Mouse (Mus musculus) hindbrain, embryonic 14.5 days (tissue): Measurements from ENCODE around the gene Etl4. TPM values are rescaled to one million over a fixed set of nuclear protein-coding genes. Genes with fewer than 3 reads are reported as not detected.
A peak's percentile ranks its signal among the peaks of the same experiment; 100 is the strongest.

Source experiments
- ATAC-seq: fragments of 200-750 bp; cut with Nextera tagmentation; 2 replicates; pipeline ENCODE4 v1.8.0; 2017; ENCODE audit warnings: moderate number of reproducible peaks, mild to moderate bottlenecking, moderate TSS enrichment, moderate library complexity; ENCODE audit not compliant: low FRiP score
- DNase-seq: peaks from one replicate; pipeline ENCODE4 v3.0.0-alpha.2; 2015; ENCODE audit warnings: low spot score
- H3K27ac ChIP-seq: fragments of 300-500 bp; sonication (generic); 2 replicates; pipeline ENCODE4 v1.5.1; 2014; ENCODE audit warnings: mild to moderate bottlenecking, moderate library complexity
- H3K27me3 ChIP-seq: fragments of 300-500 bp; sonication (generic); 2 replicates; pipeline ENCODE4 v1.6.1; 2014; ENCODE audit warnings: mild to moderate bottlenecking, low read length, mixed read lengths; ENCODE audit not compliant: control insufficient read depth, insufficient read depth
- H3K36me3 ChIP-seq: fragments of 300-500 bp; sonication (generic); replicated peaks from 2 replicates; pipeline ENCODE4 v1.6.1; 2014; ENCODE audit not compliant: control insufficient read depth, insufficient read depth
- H3K4me1 ChIP-seq: fragments of 300-500 bp; sonication (generic); replicated peaks from 2 replicates; pipeline ENCODE4 v1.6.1; 2014; ENCODE audit warnings: antibody characterized with exemption, low read length, mixed read lengths; ENCODE audit not compliant: control insufficient read depth, insufficient read depth
- H3K4me2 ChIP-seq: fragments of 300-500 bp; sonication (generic); replicated peaks from 2 replicates; pipeline ENCODE4 v1.6.1; 2014; ENCODE audit warnings: mild to moderate bottlenecking, moderate library complexity
- H3K4me3 ChIP-seq: fragments of 300-500 bp; sonication (generic); replicated peaks from 2 replicates; pipeline ENCODE4 v1.5.1; 2014; ENCODE audit warnings: mild to moderate bottlenecking, low read length
- H3K9ac ChIP-seq: fragments of 300-500 bp; sonication (generic); 2 replicates; pipeline ENCODE4 v1.6.1; 2014
- H3K9me3 ChIP-seq: fragments of 300-500 bp; sonication (generic); 2 replicates; pipeline ENCODE4 v1.6.1; 2016; ENCODE audit warnings: low read length; ENCODE audit not compliant: control insufficient read depth
- WGBS: fragments of 180-500 bp; shearing (Covaris S2); extraction: QIAGEN DNeasy Blood & Tissue Kit; methylation state at CpG from one replicate; pipeline ENCODE4 v1.1.7; 2014; 5-methylcytosine and 5-hydroxymethylcytosine counted together
- polyA plus RNA-seq: library from polyadenylated mRNA; unstranded; fragments of >200 nt; fragmentation: Nextera tagmentation; extraction: Ambion mirVana; gene quantifications from 2 replicates; pipeline ENCODE4 v1.2.1, GENCODE M21; 2014

Etl4 gene
- 5.9 and 6.8 TPM in 2 replicates for polyA plus RNA-seq

DNA sequence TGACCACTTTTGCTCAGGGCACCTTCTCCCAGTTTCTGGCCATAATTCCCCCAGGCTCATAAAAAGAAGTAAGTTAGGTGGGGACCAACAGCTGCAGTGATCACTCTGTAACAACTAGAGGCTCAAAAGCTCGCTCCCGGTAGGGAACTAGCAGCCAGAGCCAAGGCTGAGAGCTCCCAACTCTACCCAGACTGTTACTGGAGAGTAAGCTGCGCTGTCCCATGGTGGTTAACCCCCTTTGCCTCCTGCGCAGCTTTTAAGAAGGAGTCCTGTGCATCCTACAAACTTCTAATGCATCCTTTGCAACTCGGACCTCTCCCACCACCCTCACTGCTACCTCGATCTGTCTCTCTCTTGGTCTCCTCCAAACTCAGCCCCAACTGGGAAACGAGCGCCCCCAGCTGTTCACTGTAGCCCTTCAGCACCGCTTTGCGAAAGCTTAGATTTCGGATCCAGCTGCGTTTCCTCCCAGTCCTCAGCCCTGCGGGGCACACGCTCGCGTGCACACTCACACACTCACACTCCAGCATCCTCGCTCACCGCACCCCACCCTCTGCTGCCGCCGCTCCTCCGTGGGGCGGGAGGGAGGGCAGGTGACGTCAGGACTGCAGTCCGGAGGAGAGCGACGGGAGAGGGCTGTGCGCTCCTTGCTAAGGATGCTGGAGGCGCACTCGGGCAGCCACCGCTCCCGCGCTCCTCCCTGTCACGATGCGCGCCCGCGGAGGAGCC, at the start of gene Etl4:
TSS of gene Etl4 (plus strand) at position 610 of the 729 bp plus-strand sequence.
- H3K4me3 ChIP-seq, result peak within 1 kb of the TSS; percentile 68
- peak; percentile 94 for ATAC-seq
- under 1% methylated on average over 36 of the region's 37 CpGs for WGBS
- no peaks in the 10 kb centered on the region for H3K9me3 ChIP-seq
- H3K27me3 ChIP-seq, result peaks cover 43% of the 10 kb centered on the region
- peak; percentile 78 for DNase-seq
- H3K4me2 ChIP-seq, result peak within 1 kb of the TSS; percentile 99
- H3K36me3 ChIP-seq, result no peaks in the 10 kb centered on the region
- peak within 1 kb of the TSS; percentile 60 for H3K9ac ChIP-seq
- H3K27ac ChIP-seq, result no peak within 1 kb of the TSS
- peaks cover 10% of the 10 kb centered on the region; the same call in 1 of the 2 replicates for H3K4me1 ChIP-seq

DNA sequence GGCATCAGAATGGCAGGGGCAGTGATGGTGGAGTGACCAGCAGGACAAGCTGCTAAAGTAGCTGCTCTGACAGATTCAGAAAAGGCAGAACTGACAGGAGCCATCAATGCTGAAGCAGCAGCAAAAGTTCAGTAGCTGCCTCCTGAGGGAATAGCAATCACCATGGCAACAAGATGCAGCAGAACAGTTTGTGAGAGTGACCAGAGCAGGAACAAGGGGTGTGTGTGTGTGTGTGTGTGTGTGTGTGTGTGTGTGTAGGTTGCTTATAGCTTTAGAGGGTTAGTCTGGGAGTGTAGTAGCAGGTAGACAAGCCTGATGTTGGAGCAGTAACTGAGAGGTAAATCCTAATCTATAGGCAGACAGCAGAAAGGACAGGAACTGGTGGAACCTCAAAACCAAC, 40.4 kb upstream of the Etl4 start:
- Histone ChIP-seq H3K9ac (no peak overlapping the region), H3K4me3 (no peak overlapping the region), H3K4me2 (no peak overlapping the region), H3K4me1 (no peaks in the 10 kb centered on the region), H3K27ac (no peak overlapping the region), H3K27me3 (no peaks in the 10 kb centered on the region), H3K36me3 (no peaks in the 10 kb centered on the region), H3K9me3 (no peaks in the 10 kb centered on the region)
- DNase-seq (no peak), ATAC-seq (no peak)

DNA sequence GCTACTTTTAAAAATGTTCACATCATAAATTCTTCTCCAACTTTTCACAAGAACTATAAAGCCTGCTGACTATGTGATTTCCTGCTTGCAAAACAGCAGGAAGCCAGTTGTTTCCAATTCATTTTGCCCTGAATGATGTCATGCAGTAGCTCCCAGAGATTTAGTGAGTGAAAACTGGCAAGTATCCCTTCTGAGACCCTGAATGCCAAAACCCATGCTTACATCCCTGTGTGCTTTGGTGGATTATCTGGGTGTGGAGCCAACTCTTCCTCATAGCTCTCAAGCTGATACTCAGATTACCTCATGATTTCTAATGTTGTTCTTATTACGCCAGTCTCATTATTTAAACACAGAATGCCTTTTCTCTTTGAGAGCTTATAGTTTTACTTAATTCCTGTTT, 37.7 kb upstream of the Etl4 start:
- Histone ChIP-seq H3K4me2 (no peak overlapping the region), H3K4me3 (no peak overlapping the region), H3K36me3 (no peaks in the 10 kb centered on the region), H3K9ac (no peak overlapping the region), H3K27ac (no peak overlapping the region), H3K27me3 (no peaks in the 10 kb centered on the region), H3K9me3 (no peaks in the 10 kb centered on the region), H3K4me1 (no peaks in the 10 kb centered on the region)
- no peak for ATAC-seq
- no peak for DNase-seq
- 90% methylated on average over 1 of the region's 1 CpGs for WGBS

DNA sequence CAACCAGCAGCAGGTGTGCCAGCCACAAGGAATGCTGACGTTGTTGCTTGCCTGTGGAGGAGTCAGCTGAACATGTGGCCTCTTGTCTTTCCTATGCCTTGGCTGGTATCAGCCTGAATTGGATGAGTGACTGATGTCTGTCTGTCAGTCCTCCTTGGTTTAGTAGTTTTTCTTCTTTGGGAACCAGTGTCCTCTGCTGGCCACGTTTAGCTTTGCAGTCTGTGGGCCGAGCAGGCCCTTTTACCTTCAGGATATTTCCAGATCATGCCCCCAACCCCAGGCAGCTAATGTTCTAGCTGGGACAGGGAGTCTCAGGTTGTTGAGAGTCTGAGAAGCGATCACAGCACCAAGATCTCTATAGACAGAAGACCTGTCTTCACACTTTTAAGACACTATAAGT, 18.7 kb upstream of the Etl4 start:
- H3K27ac ChIP-seq, result no peak overlapping the region
- H3K9me3 ChIP-seq, result no peaks in the 10 kb centered on the region
- H3K27me3 ChIP-seq, result no peaks in the 10 kb centered on the region
- no peak overlapping the region for H3K9ac ChIP-seq
- WGBS, result 39% methylated on average over 4 of the region's 4 CpGs
- ATAC-seq, result no peak
- no peak for DNase-seq
- H3K4me2 ChIP-seq, result no peak overlapping the region
- H3K4me3 ChIP-seq, result no peak overlapping the region
- no peaks in the 10 kb centered on the region for H3K4me1 ChIP-seq
- H3K36me3 ChIP-seq, result no peaks in the 10 kb centered on the region

DNA sequence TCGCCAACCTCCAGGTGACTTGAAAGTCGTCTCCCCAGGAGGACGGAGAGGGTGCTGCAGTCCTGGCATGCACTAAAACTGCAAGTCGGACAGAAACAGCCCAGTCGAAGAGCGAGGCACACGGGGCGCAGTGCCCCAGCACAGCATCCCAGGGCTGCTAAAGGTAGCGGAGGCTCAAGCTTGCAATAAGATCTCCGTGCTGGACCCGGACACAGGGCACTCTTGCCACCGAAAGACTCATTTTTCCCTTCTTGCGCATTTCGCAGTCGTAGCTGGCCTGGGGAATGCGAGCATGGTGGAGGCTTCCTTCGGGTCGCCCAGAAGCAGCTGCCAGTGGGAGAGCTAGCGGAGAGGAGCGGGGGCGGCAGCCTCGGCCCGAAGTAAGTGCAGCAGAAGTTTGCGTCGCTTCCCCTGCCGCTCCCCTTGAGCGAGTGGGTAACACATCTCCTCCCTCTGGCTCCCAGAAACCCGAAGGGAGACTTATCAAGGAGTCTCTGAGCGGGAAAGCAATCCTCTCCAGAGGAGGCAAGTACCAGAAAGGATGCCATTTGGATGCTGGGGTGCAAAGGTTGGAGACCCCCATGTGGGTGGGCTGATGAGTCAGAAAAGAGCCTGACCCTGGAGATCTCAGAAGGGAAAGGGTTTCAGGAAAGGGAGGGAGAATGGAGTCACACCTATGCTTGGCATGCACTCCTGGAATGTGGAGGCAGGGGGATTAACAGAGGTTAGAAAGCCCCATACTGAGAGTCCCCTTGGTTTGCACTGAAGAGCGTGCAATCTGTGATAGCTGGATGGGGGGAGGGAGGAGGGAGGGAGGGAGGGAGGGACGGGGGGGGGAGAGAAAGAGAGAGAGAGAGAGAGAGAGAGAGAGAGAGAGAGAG, 560 bp downstream of the Etl4 start:
- peak overlapping the region; percentile 68 for H3K4me3 ChIP-seq
- WGBS, result under 1% methylated on average over 30 of the region's 31 CpGs
- peak overlapping the region; percentile 99 for H3K4me2 ChIP-seq
- DNase-seq, result no peak
- no peaks in the 10 kb centered on the region for H3K36me3 ChIP-seq
- peak overlapping the region; percentile 60 for H3K9ac ChIP-seq
- H3K4me1 ChIP-seq, result peaks cover 10% of the 10 kb centered on the region; the same call in 1 of the 2 replicates
- ATAC-seq, result peak; percentile 80
- H3K27me3 ChIP-seq, result peaks cover 43% of the 10 kb centered on the region
- H3K27ac ChIP-seq, result no peak overlapping the region
- H3K9me3 ChIP-seq, result no peaks in the 10 kb centered on the region

DNA sequence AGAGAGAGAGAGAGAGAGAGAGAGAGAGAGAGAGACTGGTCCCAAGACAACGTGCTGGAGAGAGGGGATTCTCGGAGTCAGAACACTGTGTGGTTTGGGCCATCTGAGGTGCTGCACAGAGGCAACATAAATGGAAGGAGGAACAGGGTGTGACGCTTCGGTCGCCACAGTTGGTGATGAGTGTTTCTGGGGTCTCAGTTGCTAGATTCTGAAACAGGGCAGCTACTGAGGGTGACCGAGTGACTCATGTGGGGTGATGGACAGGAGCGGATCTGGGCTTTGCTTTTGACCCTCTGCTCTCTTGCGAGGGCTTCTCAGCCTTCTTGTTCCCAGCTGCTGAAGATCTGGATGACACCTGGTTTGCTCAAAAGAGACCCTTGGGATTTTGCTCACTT, 1.2 kb downstream of the Etl4 start:
- no peak for DNase-seq
- Histone ChIP-seq H3K27me3 (peaks cover 43% of the 10 kb centered on the region), H3K36me3 (no peaks in the 10 kb centered on the region), H3K4me3 (peak overlapping the region; percentile 13; the same call in 1 of the 2 replicates), H3K4me1 (peaks cover 10% of the 10 kb centered on the region; the same call in 1 of the 2 replicates), H3K27ac (no peak overlapping the region), H3K9ac (no peak overlapping the region), H3K4me2 (peak overlapping the region; percentile 99), H3K9me3 (no peaks in the 10 kb centered on the region)
- no peak for ATAC-seq
- 2% methylated on average over 8 of the region's 8 CpGs for WGBS

DNA sequence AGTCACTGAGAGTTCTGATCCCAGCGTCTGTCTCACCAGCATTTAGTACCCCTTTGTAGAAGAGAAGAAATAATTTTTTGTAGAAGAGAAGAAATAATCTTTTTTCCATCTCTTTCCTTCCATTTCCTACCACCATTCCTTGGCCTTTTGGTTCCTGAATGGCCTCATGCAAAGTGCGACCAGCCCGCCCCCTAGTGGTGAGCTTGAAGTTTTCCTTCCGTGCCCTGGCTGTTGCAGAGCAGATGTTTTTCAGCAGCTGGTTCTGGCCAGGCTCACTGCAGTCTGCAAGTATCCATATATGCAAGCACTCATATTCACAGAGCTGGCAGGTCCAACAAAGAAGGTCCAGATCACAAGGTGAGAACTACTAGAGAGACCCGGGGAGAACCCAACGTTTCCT, 9.6 kb downstream of the Etl4 start:
- DNase-seq (peak; percentile 52), ATAC-seq (no peak)
- Histone ChIP-seq H3K27me3 (no peaks in the 10 kb centered on the region), H3K4me3 (no peak overlapping the region), H3K4me2 (no peak overlapping the region), H3K36me3 (no peaks in the 10 kb centered on the region), H3K9ac (no peak overlapping the region), H3K4me1 (no peaks in the 10 kb centered on the region), H3K27ac (no peak overlapping the region), H3K9me3 (no peaks in the 10 kb centered on the region)
- 21% methylated on average over 6 of the region's 6 CpGs for WGBS

DNA sequence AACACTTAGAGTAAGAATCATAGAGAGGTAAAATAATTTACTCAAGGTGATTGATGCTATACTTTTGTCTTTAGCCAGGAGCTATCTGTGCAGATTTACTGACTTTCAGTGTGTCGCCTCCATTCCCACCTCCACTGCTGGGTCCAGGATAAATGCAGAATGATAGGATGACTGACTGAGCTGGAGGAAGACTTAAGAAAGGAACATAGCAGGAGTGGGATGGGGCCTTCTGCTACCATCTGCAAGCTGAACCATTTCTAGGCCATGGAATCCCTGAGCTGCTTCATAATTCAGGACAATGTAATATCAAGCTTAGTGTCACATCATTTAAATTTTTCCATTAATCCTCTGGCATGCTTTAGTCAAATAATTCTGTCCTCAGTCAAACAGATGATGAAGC, 20.4 kb downstream of the Etl4 start:
- no peak for ATAC-seq
- no peak overlapping the region for H3K4me2 ChIP-seq
- no peak overlapping the region for H3K9ac ChIP-seq
- no peak for DNase-seq
- no peaks in the 10 kb centered on the region for H3K36me3 ChIP-seq
- 97% methylated on average over 1 of the region's 1 CpGs for whole genome bisulfite sequencing
- H3K27me3 ChIP-seq, result no peaks in the 10 kb centered on the region
- no peak overlapping the region for H3K4me3 ChIP-seq
- H3K4me1 ChIP-seq, result no peaks in the 10 kb centered on the region
- H3K9me3 ChIP-seq, result no peaks in the 10 kb centered on the region
- H3K27ac ChIP-seq, result no peak overlapping the region

DNA sequence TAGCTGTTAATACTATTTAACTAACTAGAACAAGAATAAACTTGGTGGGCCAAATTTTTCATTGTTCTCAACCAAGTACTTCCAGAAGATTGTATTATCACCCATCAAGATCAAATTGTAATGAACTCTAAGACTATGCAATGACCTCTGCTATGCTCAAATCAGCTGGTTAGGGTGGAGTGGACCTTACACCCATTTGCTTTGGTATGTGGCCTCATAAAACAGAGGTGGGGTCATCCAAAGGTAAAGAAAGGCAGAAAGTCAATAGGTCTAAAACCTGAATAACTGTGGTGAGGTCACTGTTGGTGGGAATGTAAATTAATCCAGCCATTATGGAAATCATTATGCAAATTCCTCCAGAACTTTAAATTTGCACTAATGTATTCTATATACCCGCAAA, 24.3 kb downstream of the Etl4 start:
- Histone ChIP-seq H3K9ac (no peak overlapping the region), H3K27me3 (no peaks in the 10 kb centered on the region), H3K9me3 (no peaks in the 10 kb centered on the region), H3K4me1 (no peaks in the 10 kb centered on the region), H3K27ac (no peak overlapping the region), H3K4me2 (no peak overlapping the region), H3K4me3 (no peak overlapping the region), H3K36me3 (no peaks in the 10 kb centered on the region)
- no peak for DNase-seq
- ATAC-seq, result no peak
- 76% methylated on average over 1 of the region's 1 CpGs for WGBS
